Mouse (Mus musculus) CH12.LX (cell line): ENCODE results near the gene Senp1. TPM values are rescaled to one million over a fixed set of nuclear protein-coding genes. Genes with fewer than 3 reads are reported as not detected.

ENCODE experiments used
- DNase-seq: peaks from one replicate; pipeline ENCODE4 v3.0.0-alpha.2; 2013; ENCODE audit errors: extremely low read depth
- H3K27ac ChIP-seq: 2 replicates; pipeline ENCODE4 v1.5.1; 2012; ENCODE audit warnings: low read depth, mild to moderate bottlenecking, control low read depth, moderate library complexity; ENCODE audit not compliant: insufficient read depth
- H3K27me3 ChIP-seq: replicated peaks from 2 replicates; pipeline ENCODE3; 2012; ENCODE audit warnings: inconsistent platforms
- H3K36me3 ChIP-seq, 2 experiments: replicated peaks in 1 of 2; 2 replicates each; pipeline versions ENCODE3 to v1.6.1; 2012; ENCODE audit warnings: inconsistent platforms in 1 of 2, low read length in 1 of 2, mild to moderate bottlenecking in 1 of 2, mixed read lengths in 1 of 2, moderate library complexity in 1 of 2; ENCODE audit not compliant: control insufficient read depth in 1 of 2, insufficient read depth in 1 of 2
- H3K4me1 ChIP-seq, 2 experiments: 2 replicates each; pipeline ENCODE4 v1.6.1; 2012; ENCODE audit warnings: inconsistent platforms in 1 of 2, moderate library complexity in 1 of 2; ENCODE audit not compliant: insufficient read depth in 2 of 2, control insufficient read depth in 1 of 2
- H3K4me2 ChIP-seq: 2 replicates; pipeline ENCODE4 v1.6.1; 2012; ENCODE audit warnings: low read depth, mild to moderate bottlenecking, control low read depth; ENCODE audit not compliant: poor library complexity, insufficient read depth, severe bottlenecking
- H3K4me3 ChIP-seq, 3 experiments: fragments of 150-350 bp in 1 of 3; sonication (generic) in 1 of 3; replicated peaks in 1 of 3; 2 replicates each; pipeline versions ENCODE3 to v1.5.1; 2011 to 2012; ENCODE audit warnings: low read depth in 2 of 3, low read length in 2 of 3, mild to moderate bottlenecking in 2 of 3, moderate library complexity in 2 of 3, control low read depth in 1 of 3, improper control_type of control experiment in 1 of 3, inconsistent platforms in 1 of 3, mixed read lengths in 1 of 3; ENCODE audit not compliant: poor library complexity in 1 of 3
- H3K79me2 ChIP-seq: replicated peaks from 2 replicates; pipeline ENCODE4 v1.6.1; 2012; ENCODE audit warnings: mild to moderate bottlenecking, moderate library complexity; ENCODE audit not compliant: control insufficient read depth, poor library complexity, insufficient read depth, severe bottlenecking; ENCODE audit errors: extremely low read depth
- H3K9ac ChIP-seq: 2 replicates; pipeline ENCODE4 v1.6.1; 2012; ENCODE audit warnings: low read depth, mild to moderate bottlenecking, control low read depth, moderate library complexity; ENCODE audit not compliant: insufficient read depth
- H3K9me3 ChIP-seq: replicated peaks from 2 replicates; pipeline ENCODE3; 2012; ENCODE audit warnings: low read length, inconsistent platforms, mixed read lengths
- BHLHE40 ChIP-seq: IDR thresholded peaks from 2 replicates; pipeline ENCODE4 v1.6.1; 2011; ENCODE audit warnings: mild to moderate bottlenecking, low read depth, low read length, improper control_type of control experiment
- CTCF ChIP-seq, 2 experiments: IDR thresholded peaks in 1 of 2; conservative IDR thresholded peaks in 1 of 2; 2 replicates each; pipeline ENCODE4 v1.5.1; 2011 to 2012; ENCODE audit warnings: low read depth in 2 of 2, low read length in 2 of 2, improper control_type of control experiment in 1 of 2, inconsistent platforms in 1 of 2, mild to moderate bottlenecking in 1 of 2, moderate library complexity in 1 of 2
- EP300 ChIP-seq: IDR thresholded peaks from 2 replicates; pipeline ENCODE4 v1.6.1; 2011; ENCODE audit warnings: low read length, improper control_type of control experiment
- JUND ChIP-seq: conservative IDR thresholded peaks from 2 replicates; pipeline ENCODE4 v1.6.1; 2011; ENCODE audit warnings: low read depth, low read length, improper control_type of control experiment
- KAT2A ChIP-seq: IDR thresholded peaks from 2 replicates; pipeline ENCODE4 v1.6.1; 2012; ENCODE audit warnings: low read length, improper control_type of control experiment, inconsistent platforms; ENCODE audit not compliant: insufficient replicate concordance
- MAFK ChIP-seq: IDR thresholded peaks from 2 replicates; pipeline ENCODE4 v1.6.1; 2011; ENCODE audit warnings: low read length, improper control_type of control experiment; ENCODE audit not compliant: insufficient replicate concordance
- MAX ChIP-seq: IDR thresholded peaks from 2 replicates; pipeline ENCODE4 v1.6.1; 2011; ENCODE audit warnings: low read length, improper control_type of control experiment
- MAZ ChIP-seq: IDR thresholded peaks from 2 replicates; pipeline ENCODE4 v1.6.1; 2012; ENCODE audit warnings: low read depth, mild to moderate bottlenecking, inconsistent platforms, low read length, improper control_type of control experiment, moderate library complexity
- MEF2A ChIP-seq: IDR thresholded peaks from 2 replicates; pipeline ENCODE4 v1.6.1; 2014; ENCODE audit warnings: low read depth, mild to moderate bottlenecking, inconsistent platforms, low read length, improper control_type of control experiment, borderline replicate concordance
- MYC ChIP-seq: IDR thresholded peaks from 2 replicates; pipeline ENCODE4 v1.6.1; 2011; ENCODE audit warnings: low read depth, mild to moderate bottlenecking, improper control_type of control experiment, low read length
- PAX5 ChIP-seq: IDR thresholded peaks from 2 replicates; pipeline ENCODE4 v1.6.1; 2012; ENCODE audit warnings: low read length, inconsistent platforms, mixed read lengths
- POLR2A ChIP-seq: IDR thresholded peaks from 2 replicates; pipeline ENCODE4 v1.6.1; 2011; ENCODE audit warnings: low read depth, mild to moderate bottlenecking, improper control_type of control experiment, low read length
- POLR2AphosphoS2 ChIP-seq: IDR thresholded peaks from 2 replicates; pipeline ENCODE4 v1.6.1; 2011; ENCODE audit warnings: low read depth, low read length, improper control_type of control experiment
- RAD21 ChIP-seq: IDR thresholded peaks from 2 replicates; pipeline ENCODE4 v1.6.1; 2011; ENCODE audit warnings: low read depth, mild to moderate bottlenecking, low read length, improper control_type of control experiment, moderate library complexity
- TBP ChIP-seq: conservative IDR thresholded peaks from 2 replicates; pipeline ENCODE4 v1.6.1; 2011; ENCODE audit warnings: low read depth, low read length, improper control_type of control experiment
- TCF12 ChIP-seq: IDR thresholded peaks from 2 replicates; pipeline ENCODE4 v1.6.1; 2014; ENCODE audit warnings: low read depth, mild to moderate bottlenecking, inconsistent platforms, low read length, improper control_type of control experiment
- UBTF ChIP-seq: IDR thresholded peaks from 2 replicates; pipeline ENCODE4 v1.6.1; 2012; ENCODE audit warnings: low read depth, mild to moderate bottlenecking, inconsistent platforms, low read length, improper control_type of control experiment, moderate library complexity
- USF2 ChIP-seq: conservative IDR thresholded peaks from 2 replicates; pipeline ENCODE4 v1.6.1; 2011; ENCODE audit warnings: low read depth, low read length, improper control_type of control experiment
- ZNF384 ChIP-seq: IDR thresholded peaks from 2 replicates; pipeline ENCODE4 v1.6.1; 2012; ENCODE audit warnings: low read depth, low read length, improper control_type of control experiment, inconsistent platforms
- dilution Hi-C: fragments of 300-500 bp; cut with MboI; formaldehyde crosslinking; loops from 2 replicates; pipeline ENCODE4 v1.14.3; 2020; ENCODE audit warnings: low sequenced_read_pairs; ENCODE audit not compliant: extremely low pct_unique_long_range_greater_than_20kb, extremely low pct_ligation_motif_present
- in situ Hi-C: fragments of 300-500 bp; cut with MboI; formaldehyde crosslinking; loops from 3 replicates; pipeline ENCODE4 v1.14.3; 2019; ENCODE audit warnings: low sequenced_read_pairs, low pct_ligation_motif_present, low pct_unique_long_range_greater_than_20kb, mixed read lengths
- polyA plus RNA-seq: library from polyadenylated mRNA; unstranded; fragments of >175 nt; gene quantifications from 2 replicates; pipeline ENCODE4 v1.2.1, GENCODE M21; 2012; ENCODE audit warnings: low read depth; ENCODE audit not compliant: insufficient read length
- total RNA-seq, 2 experiments: library from RNA; depleted of rRNA; stranded (reverse); fragments of 300-350 nt in 1 of 2; fragments of >200 nt in 1 of 2; gene quantifications; 2 replicates each; pipeline ENCODE4 v1.2.3; 2012 to 2014

Gene Senp1
- total and polyA plus RNA-seq, 3 experiments: 14.9 to 38.5 (median 23.3) TPM

- peaks cover 75 to 96% of the 10 kb centered on the region in 2 experiments for H3K36me3 ChIP-seq
- H3K27ac ChIP-seq: no peak overlapping the region
- in situ Hi-C loops (no loop called here), dilution Hi-C loops (no loop called here)
- no peak overlapping the region for H3K4me2 ChIP-seq
- no peak overlapping the region for H3K9ac ChIP-seq
- peaks cover 0 to 6% of the 10 kb centered on the region in 2 experiments; a peak in 1 of 4 replicates for H3K4me1 ChIP-seq
- H3K9me3 ChIP-seq: no peaks in the 10 kb centered on the region
- no peaks in the 10 kb centered on the region for H3K27me3 ChIP-seq
- DNase-seq: no peak
- H3K79me2 ChIP-seq: no peaks in the 10 kb centered on the region
- TF ChIP-seq PAX5: no peak
- no peak for TF ChIP-seq RAD21
- no peak for TF ChIP-seq TBP
- TF ChIP-seq POLR2AphosphoS2: no peak
- TF ChIP-seq USF2: no peak
- no peak for TF ChIP-seq ZNF384
- TF ChIP-seq POLR2A: no peak
- no peak for TF ChIP-seq EP300
- TF ChIP-seq BHLHE40: no peak
- no peak for TF ChIP-seq MYC
- TF ChIP-seq KAT2A: no peak
- H3K4me3 ChIP-seq: no peak overlapping the region
These were observed 49.6 kb downstream of the Senp1 start for GRCm38 (mm10) chr15:98043967-98044366.

DNA sequence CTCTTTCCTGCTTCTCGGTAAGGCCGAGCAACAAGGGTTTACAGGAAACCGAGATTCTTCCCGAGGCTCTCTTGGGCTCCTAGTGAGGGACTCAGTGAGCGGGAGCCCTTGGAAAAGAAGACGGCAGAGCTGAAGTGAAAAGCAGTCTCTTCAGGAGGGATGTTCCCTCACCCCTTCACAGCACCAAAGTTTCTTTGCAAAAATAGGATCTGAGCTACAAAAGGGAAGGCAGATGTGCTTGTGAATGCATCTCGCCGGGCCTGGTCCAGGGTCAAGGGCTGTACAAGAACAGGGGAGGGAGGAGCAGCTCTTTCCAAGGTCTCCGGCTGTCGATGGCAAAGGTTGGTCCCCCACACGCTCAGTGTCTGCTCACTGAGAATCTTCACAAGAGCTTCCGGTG lies 51.0 kb downstream of the Senp1 start:
- no peak overlapping the region for H3K9ac ChIP-seq
- peaks cover 71 to 94% of the 10 kb centered on the region in 2 experiments for H3K36me3 ChIP-seq
- H3K79me2 ChIP-seq: no peaks in the 10 kb centered on the region
- no peak overlapping the region for H3K27ac ChIP-seq
- peaks cover 0 to 6% of the 10 kb centered on the region in 2 experiments; a peak in 2 of 4 replicates for H3K4me1 ChIP-seq
- no peak overlapping the region for H3K4me3 ChIP-seq
- DNase-seq: no peak
- no peaks in the 10 kb centered on the region for H3K9me3 ChIP-seq
- H3K4me2 ChIP-seq: no peak overlapping the region
- dilution Hi-C loops: no loop called here
- TF ChIP-seq MEF2A (no peak), POLR2AphosphoS2 (no peak), MAZ (no peak), MAFK (no peak), CTCF (conservative IDR thresholded peaks at IDR 0.05 in 1 of 2, IDR thresholded peaks at IDR 0.05 in 1 of 2; ENCODE audit: low read depth in 2 of 2, low read length in 2 of 2) (no peak), JUND (no peak), MAX (no peak), UBTF (no peak), TCF12 (no peak), BHLHE40 (no peak)
- in situ Hi-C loops: no loop called here
- no peaks in the 10 kb centered on the region for H3K27me3 ChIP-seq
